Mouse (Mus musculus): ENCODE results near the gene Vamp9.

Vamp9 gene

DNA sequence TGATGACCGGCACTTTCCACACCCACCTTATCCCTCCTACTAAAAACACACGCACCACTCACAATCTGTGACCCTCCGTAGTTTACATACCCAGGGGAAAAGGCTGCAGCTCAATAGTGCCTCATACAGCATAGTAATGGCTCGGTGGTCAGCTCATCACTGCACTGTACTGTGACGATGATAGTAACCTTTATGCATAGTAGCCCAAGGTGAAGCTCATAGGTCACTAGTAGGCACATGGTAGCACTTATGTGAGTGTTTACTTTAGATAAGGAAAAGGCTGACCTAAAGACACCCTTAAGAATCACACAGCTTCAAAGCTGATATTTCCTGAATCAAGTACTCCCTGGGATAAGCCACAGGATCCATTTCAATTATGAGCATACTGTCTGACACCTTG lies 46.5 kb downstream of the Vamp9 start:
- DNase-seq = no peak

- no peak for DNase-seq
Observed at GRCm38 (mm10) chr5:99953883-99954282, 47.8 kb downstream of the Vamp9 start.

DNA sequence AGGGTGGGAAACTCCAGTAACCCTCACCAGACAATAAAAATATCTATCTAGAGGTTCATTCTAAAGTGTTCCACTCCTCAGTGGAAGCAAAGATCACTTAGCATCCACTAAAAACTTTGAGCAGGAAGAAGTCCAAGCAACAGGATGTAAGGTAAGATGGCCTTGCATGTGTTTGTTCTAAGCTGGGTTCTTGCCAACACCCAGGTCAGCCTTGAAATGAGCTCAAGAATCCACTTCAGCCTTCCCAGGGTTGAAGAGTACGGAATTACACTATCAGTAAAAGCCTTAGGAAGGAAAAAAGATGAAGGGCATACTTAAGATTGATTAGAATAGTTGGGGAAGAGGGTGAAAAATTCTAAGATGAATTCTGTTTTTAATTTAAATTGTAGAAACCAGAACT lies 52.6 kb downstream of the Vamp9 start:
- no peak for DNase-seq

GRCm38 (mm10) chr5:99959236-99959936 lies 53.3 kb downstream of the Vamp9 start:
- DNase-seq = peak in 1 of 2 experiments; percentile 38

DNA sequence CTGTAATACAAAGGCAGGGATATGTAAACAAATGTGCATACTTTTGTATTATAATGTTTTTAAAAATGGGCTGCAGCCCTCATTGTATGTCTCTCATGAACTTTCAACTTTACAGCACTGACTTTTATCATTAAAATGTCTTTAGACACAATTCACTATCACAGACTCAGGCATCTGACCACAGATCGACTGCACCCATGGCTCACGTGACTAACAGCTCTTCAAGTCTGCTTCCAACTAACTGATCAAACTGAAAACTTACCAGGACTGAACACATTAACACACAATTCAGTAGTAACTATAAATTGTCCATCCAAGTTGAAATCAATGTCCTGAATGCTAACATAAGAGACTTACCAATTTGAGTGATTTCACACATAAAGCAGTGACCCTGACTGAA lies 53.9 kb downstream of the Vamp9 start:
- DNase-seq = no peak

GRCm38 (mm10) chr5:99973941-99974340 lies 67.9 kb downstream of the Vamp9 start:
- DNase-seq = no peak

- no peak for DNase-seq
Observed at GRCm38 (mm10) chr5:99975061-99975460, 69.0 kb downstream of the Vamp9 start.

GRCm38 (mm10) chr5:99975776-99976175 lies 69.7 kb downstream of the Vamp9 start:
- DNase-seq = no peak

DNA sequence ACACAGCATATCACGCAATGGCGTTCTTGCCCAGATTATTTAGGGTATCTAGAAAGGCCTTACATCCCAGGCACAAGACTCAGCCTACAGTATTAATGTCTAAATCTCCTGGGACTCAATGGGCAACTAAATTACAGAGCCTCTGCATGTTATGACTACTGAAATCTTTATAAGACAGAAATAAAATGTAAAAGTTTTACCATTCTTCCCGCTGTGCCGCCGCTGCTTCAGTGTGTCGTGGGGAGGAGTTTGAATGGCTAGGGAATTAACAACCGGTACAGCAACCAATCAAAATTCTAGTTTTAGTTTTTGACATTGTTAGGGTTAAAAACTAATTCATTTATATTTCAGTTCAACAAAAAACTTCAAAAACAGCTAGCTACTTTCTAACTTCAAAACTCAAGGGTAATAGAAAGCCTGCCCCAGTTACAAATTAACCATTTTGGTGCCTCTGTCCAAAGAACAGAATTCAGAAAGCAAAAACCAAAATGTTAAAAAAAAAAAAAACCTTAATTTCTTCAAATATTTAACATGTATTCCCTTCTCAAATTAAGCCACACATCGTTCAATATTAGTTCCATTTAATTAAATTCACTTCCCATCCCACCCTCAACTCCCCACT lies 70.4 kb downstream of the Vamp9 start:
- peak in 1 of 2 experiments; percentile 46 for DNase-seq

DNA sequence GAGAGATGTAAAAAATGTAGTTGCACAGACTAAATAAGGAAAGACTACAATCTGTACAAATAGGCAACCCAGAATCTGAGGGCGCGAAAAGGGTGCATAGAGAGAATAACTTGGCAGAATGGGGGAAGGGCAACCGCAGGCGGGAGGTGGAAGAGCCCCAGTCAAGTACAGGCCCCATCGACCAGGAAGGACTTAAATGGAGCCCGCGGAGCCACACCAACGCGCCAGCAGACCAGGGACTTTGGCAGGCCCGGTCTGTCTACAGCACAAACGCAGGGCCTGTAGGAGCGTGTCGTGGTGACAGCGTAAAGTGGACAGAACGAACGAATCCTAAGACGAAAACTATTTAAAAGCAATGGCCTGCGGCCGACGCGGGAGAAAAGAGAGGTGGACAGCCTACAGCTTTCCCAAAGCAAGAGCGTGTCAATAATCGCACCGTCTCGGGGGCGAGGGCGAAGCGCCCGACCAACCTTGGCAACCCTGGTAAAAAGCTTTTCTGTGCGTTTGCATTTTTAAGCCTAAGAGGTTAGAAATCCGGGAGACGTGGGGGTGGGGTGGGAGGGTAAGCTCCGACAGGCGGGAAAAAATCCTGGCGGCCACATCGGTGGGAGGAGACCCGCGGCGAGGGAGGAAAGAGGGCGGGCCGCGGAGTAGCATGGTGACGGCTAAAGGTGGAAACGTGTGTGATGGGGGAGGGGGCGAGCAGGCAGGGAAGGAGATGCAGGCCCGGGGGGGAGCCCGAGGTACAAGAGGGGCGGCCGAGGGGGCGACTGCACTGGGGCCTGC lies 71.7 kb downstream of the Vamp9 start:
- peak; percentile 92 to 94 for DNase-seq

DNA sequence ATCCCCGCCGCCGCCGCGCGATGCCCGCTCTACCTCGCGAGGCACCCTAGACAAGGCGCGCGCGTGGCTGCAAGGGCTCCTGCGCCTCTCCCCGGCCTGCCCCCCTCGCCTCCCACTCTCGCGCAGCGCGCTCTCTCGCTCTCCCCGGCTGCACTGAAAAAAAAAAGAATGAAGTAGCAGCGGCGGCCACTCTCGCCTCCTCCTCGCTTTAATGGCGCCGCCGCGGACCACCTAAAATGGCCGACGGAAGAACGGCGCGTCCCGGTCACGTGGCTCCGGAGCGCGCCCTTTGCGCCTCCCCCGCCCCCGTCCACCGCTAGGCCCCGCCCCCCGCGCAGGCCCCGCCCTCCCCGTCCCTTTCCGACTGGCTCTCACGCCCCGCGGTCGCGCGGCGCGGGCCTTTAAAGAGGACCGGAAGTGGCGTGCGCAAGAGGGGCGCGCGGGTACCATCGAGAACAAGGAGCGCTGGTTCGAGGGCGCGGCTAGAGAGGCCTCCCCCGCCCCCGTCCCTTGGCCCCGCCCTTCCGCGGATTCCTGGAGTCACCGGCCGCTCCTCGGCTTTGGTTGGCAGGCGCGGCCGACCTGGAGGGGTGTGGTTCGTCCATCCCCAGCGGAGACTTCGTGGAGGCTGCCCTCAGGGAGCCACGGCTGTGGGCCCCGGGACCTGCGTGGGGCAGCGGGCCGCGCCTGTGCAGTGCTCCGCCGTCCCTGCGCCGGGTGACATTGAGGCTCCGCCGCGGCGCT lies 72.8 kb downstream of the Vamp9 start, which contains the start of the genes Hnrnpd and 4930524J08Rik:
Gene Hnrnpd (minus strand): TSS at position 240 of the 744 bp plus-strand sequence.
Gene 4930524J08Rik (plus strand): TSS at position 363 of the 744 bp plus-strand sequence.
- DNase-seq = peak; percentile 96 to 97

DNA sequence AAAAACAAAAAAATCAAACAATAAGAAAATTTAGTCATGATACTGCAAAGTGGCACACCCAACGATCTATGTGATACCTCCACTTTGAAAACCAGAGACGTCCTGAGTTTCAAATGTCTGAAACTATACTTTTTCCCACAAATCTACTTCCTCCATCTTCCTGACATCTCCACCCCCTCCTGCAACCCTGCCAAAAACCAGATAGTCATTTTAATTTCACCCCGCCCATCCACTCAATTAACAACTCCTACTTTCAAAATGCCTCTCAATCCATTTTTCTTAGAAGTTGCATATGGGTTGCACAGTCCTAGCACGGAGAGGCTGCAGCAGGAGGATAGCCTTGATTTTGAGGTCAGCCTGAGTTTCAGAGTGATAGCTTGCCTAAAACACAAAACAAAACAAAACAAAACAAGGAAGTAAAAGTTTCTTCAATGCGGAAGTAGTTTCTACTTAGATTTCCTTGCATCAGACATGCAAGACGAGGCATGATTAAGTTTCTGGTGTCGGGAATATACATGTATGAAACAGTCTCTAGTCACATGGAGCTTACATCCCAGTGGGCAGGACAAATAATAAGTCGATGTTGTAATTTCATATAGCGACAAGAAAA lies 77.5 kb downstream of the Vamp9 start:
- no peak for DNase-seq

- DNase-seq = peak; percentile 43 to 67
Observed at GRCm38 (mm10) chr5:99994166-99994565, 88.1 kb downstream of the Vamp9 start.

DNA sequence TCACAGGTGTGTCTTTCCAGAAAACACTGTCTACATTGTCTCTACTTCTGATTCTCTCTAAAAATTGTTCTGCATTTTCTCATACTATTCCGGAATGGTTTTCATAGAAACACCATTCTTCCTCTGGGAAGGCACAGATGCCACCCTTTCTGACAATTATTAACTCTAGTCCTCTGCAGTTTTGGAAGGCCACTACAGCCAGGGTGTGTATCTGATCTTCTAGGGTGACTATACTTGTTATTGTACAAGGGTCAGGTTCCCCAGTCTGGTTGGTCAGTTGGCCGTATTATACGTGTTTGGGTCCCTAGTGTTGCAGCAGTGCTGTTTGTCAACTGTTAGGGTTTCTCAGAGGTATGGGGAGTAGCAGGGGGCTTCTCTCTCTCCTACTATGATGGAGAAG lies 88.6 kb downstream of the Vamp9 start:
- DNase-seq = no peak

- DNase-seq = no peak
Observed at GRCm38 (mm10) chr5:100000048-100000447, 94.0 kb downstream of the Vamp9 start.

GRCm38 (mm10) chr5:100000500-100000899 lies 94.4 kb downstream of the Vamp9 start:
- no peak for DNase-seq

Data from kidney, postnatal 36 days (tissue).